In the genomic region with DNA sequence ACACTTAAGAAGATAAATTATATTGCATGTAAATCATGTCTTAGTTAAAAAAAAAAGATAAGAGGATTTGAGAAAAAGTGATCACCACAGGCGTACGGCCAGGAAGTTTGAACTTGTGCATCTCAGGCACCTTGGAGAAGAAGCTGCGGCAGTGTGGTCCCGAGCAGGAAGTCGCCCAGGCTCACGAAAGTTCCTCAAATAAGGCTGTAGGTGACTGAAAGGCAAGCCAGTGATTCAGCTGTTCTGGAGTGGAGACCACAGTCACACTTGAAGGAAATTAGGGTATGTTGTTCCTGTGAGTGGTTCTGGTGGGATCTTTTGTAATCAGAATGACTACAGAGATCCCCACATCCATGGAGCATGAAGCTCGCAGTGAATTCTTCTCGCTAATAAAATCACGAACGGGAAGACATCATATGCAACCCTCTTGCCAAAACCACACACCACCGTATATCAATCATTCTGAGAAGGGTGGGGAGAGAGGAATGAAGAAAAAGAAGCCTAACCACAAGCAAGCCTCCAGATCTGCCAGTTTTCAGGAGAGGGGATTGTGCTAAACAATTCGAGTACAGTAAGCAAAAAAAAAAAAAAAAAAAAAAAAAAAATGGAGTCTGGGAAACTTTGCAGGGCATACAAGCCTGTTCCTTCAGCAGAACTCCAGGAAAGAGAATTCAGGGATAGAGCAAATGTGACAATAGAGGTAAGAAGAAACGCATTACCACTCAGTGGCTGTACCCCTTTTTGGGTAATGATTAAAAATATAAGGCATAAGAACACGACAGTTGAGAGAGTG, we compare ENCODE assay signal across 8 mouse cellular contexts.
DNase-seq lines count a peak whose midpoint lies in the region; ATAC-seq lines count a peak whose summit lies in the region.
"Had no signal": no experiment of that assay in that cellular context is flagged by ENCODE, and none has a peak within 500 bp of the region (broad histone marks: within the 10 kb centered on the region; RNA-seq: fewer than 3 reads in every experiment).

No protein-coding gene starts in this region.

- no peaks in the 10 kb centered on the region for H3K9me3 ChIP-seq in midbrain, embryonic 11.5 days (ENCODE audit: control insufficient read depth, low read length)
- no peaks in the 10 kb centered on the region for H3K9me3 ChIP-seq in midbrain, embryonic 14.5 days (ENCODE audit: control insufficient read depth, low read length)
- H3K9me3 ChIP-seq in megakaryocyte, embryonic 14.5 days: no peaks in the 10 kb centered on the region
- no peaks in the 10 kb centered on the region for H3K9me3 ChIP-seq in forebrain, embryonic 11.5 days (ENCODE audit: control insufficient read depth, low read length)

- H3K27me3 ChIP-seq in midbrain, embryonic 11.5 days (ENCODE audit: control insufficient read depth, insufficient read depth, low read length): no peaks in the 10 kb centered on the region
- H3K27me3 ChIP-seq in midbrain, embryonic 14.5 days (ENCODE audit: control insufficient read depth, insufficient read depth, low read length): no peaks in the 10 kb centered on the region
- peaks cover 8% of the 10 kb centered on the region for H3K27me3 ChIP-seq in megakaryocyte, embryonic 14.5 days (replicated peaks)
- no peaks in the 10 kb centered on the region for H3K27me3 ChIP-seq in forebrain, embryonic 11.5 days (ENCODE audit: control insufficient read depth, insufficient read depth, low read length)

- H3K4me3 ChIP-seq in midbrain, embryonic 11.5 days (ENCODE audit: low read depth, low read length): no peak overlapping the region
- no peak overlapping the region for H3K4me3 ChIP-seq in midbrain, embryonic 14.5 days (replicated peaks; ENCODE audit: low read depth, low read length)
- peak overlapping the region; percentile 53 for H3K4me3 ChIP-seq in megakaryocyte, embryonic 14.5 days (replicated peaks)
- no peak overlapping the region for H3K4me3 ChIP-seq in forebrain, embryonic 11.5 days (ENCODE audit: low read depth, low read length)

- no peak overlapping the region for H3K9ac ChIP-seq in midbrain, embryonic 11.5 days (ENCODE audit: low read length)
- H3K9ac ChIP-seq in midbrain, embryonic 14.5 days (replicated peaks; ENCODE audit: low read length): no peak overlapping the region
- no peak overlapping the region for H3K9ac ChIP-seq in forebrain, embryonic 11.5 days (ENCODE audit: low read length)

- WGBS in midbrain, embryonic 11.5 days: 86% methylated on average over 14 of the region's 14 CpGs
- 88% methylated on average over 14 of the region's 14 CpGs for WGBS in midbrain, embryonic 14.5 days
- WGBS in forebrain, embryonic 11.5 days: 89% methylated on average over 14 of the region's 14 CpGs

- no peak overlapping the region for H3K27ac ChIP-seq in midbrain, embryonic 11.5 days (ENCODE audit: low read depth, low read length)
- no peak overlapping the region for H3K27ac ChIP-seq in midbrain, embryonic 14.5 days (replicated peaks; ENCODE audit: low read depth, low read length)
- H3K27ac ChIP-seq in forebrain, embryonic 11.5 days (ENCODE audit: low read depth, low read length): no peak overlapping the region

- ATAC-seq in midbrain, embryonic 11.5 days (ENCODE audit: low FRiP score): no peak
- ATAC-seq in midbrain, embryonic 14.5 days (ENCODE audit: low FRiP score, low TSS enrichment): no peak
- no peak for ATAC-seq in forebrain, embryonic 11.5 days (replicated peaks; ENCODE audit: low FRiP score)

- no peaks in the 10 kb centered on the region for H3K36me3 ChIP-seq in midbrain, embryonic 11.5 days (ENCODE audit: control insufficient read depth, insufficient read depth, low read length)
- peaks cover 4% of the 10 kb centered on the region; the same call in 1 of the 2 replicates for H3K36me3 ChIP-seq in midbrain, embryonic 14.5 days (ENCODE audit: control insufficient read depth, insufficient read depth, low read length)
- no peaks in the 10 kb centered on the region for H3K36me3 ChIP-seq in megakaryocyte, embryonic 14.5 days (replicated peaks; ENCODE audit: low read length)
- H3K36me3 ChIP-seq in forebrain, embryonic 11.5 days (ENCODE audit: control insufficient read depth, insufficient read depth, low read length): no peaks in the 10 kb centered on the region

- no peak overlapping the region for H3K4me2 ChIP-seq in midbrain, embryonic 11.5 days
- no peak overlapping the region for H3K4me2 ChIP-seq in midbrain, embryonic 14.5 days (ENCODE audit: low read length)
- no peak overlapping the region for H3K4me2 ChIP-seq in forebrain, embryonic 11.5 days (ENCODE audit: low read depth, low read length, severe bottlenecking)

- peak; percentile 35 for DNase-seq in midbrain, embryonic 11.5 days (ENCODE audit: low spot score, missing footprints)
- no peak for DNase-seq in midbrain, embryonic 14.5 days
- DNase-seq in adipocyte (ENCODE audit: low spot score): peak; percentile 30
- DNase-seq in forebrain, embryonic 11.5 days (ENCODE audit: low spot score): no peak
- DNase-seq in left cerebral cortex, adult 8-10 months (ENCODE audit: low spot score in 2 of 2): no peak
- no peak for DNase-seq in right cerebral cortex, postnatal 10 days (ENCODE audit: low spot score in 2 of 2)
- DNase-seq: right cerebral cortex, postnatal 25 days had no signal

- peaks cover 8% of the 10 kb centered on the region for H3K4me1 ChIP-seq in midbrain, embryonic 11.5 days (ENCODE audit: control insufficient read depth, insufficient read depth, low read length)
- H3K4me1 ChIP-seq in midbrain, embryonic 14.5 days (ENCODE audit: control insufficient read depth, insufficient read depth, low read length): peaks cover 13% of the 10 kb centered on the region
- peaks cover 20% of the 10 kb centered on the region for H3K4me1 ChIP-seq in megakaryocyte, embryonic 14.5 days
- peaks cover 5% of the 10 kb centered on the region; the same call in 1 of the 2 replicates for H3K4me1 ChIP-seq in forebrain, embryonic 11.5 days (replicated peaks; ENCODE audit: control insufficient read depth, insufficient read depth, low read length)

Comparison
In these comparisons a context has a peak if more than half of its experiments do, and no peak if none do; other contexts are left out.
1. DNase-seq: peak in midbrain, embryonic 11.5 days (single experiment) and adipocyte (single experiment); none in midbrain, embryonic 14.5 days (single experiment), forebrain, embryonic 11.5 days (single experiment), left cerebral cortex, adult 8-10 months (0 of 2) and right cerebral cortex, postnatal 10 days (0 of 2).